Mouse (Mus musculus): ENCODE measurements around the gene Hist1h2ab. TPM values are rescaled to one million over a fixed set of nuclear protein-coding genes. Genes with fewer than 3 reads are reported as not detected.
"Not testable (repeated sequence)": the region's sequence is repeated elsewhere in the genome, so short reads cannot be mapped to it uniquely, and the experiment has no call there.

Gene Hist1h2ab
- polyA plus RNA-seq, 1 experiment from 2014 or later = 63.8 TPM

DNA sequence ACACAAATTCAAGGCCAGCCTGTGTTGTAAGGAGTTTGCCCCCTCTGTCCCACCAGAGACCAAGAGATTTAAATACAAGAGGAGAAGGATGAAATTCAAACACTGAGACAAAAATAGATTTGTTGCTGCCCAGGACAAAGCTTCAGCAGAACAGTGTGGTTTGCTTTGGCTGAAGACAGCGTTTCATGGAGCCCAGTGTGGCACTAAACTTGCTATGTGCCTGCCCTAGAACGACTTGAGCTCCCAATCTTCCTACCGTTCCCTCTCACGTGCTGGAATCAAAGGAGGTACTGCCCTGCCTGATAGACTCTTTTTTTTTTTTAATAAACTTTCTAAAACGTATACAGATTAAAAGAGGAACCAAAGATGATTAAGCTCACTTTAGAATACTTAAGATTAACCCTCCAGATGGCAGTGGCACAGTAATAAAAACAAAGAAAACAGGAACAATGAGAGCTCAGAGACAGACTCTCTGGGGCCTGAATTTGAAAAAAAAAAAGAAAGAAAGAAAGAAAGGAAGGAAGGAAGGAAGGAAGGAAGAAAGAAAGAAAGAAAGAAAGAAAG, 18.0 kb downstream of the Hist1h2ab start:
- ATAC-seq (ENCODE audit: insufficient number of reproducible peaks, low FRiP score, low TSS enrichment, low read depth) = no peak
- no peak overlapping the region for H3K4me3 ChIP-seq (ENCODE audit: low read depth, low read length)
- H3K4me2 ChIP-seq (ENCODE audit: low read depth, severe bottlenecking) = no peak overlapping the region
- H3K27ac ChIP-seq (replicated peaks; ENCODE audit: low read depth, low read length) = no peak overlapping the region
- 62% methylated on average over 5 of the region's 5 CpGs for WGBS
- no peak overlapping the region for H3K9ac ChIP-seq (ENCODE audit: low read length)
- DNase-seq (ENCODE audit: low spot score) = no peak
- no peaks in the 10 kb centered on the region for H3K27me3 ChIP-seq (ENCODE audit: control insufficient read depth, insufficient read depth, low read length)
- peaks cover 6% of the 10 kb centered on the region for H3K4me1 ChIP-seq (ENCODE audit: control insufficient read depth, insufficient read depth, low read length)
- H3K36me3 ChIP-seq (ENCODE audit: control insufficient read depth, insufficient read depth, low read length) = no peaks in the 10 kb centered on the region
- H3K9me3 ChIP-seq (ENCODE audit: control insufficient read depth, low read length) = no peaks in the 10 kb centered on the region

DNA sequence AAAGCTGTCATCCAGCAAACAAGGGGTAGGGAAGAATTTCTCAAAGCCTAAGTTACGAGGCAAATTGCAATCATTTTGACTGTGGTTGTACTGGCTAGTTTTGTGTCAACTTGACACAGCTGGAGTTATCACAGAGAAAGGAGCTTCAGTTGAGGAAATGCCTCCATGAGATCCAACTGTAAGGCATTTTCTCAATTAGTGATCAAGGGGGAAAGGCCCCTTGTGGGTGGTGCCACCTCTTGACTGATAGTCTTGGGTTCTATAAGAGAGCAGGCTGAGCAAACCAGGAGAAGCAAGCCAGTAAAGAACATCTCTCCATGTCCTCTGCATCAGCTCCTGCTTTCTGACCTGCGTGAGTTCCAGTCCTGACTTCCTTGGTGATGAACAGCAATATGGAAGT, 18.7 kb downstream of the Hist1h2ab start, which contains the start of gene Trim38:
TSS of gene Trim38 (plus strand) at position 301 of the 400 bp plus-strand sequence.
- H3K9ac ChIP-seq (ENCODE audit: low read length); H3K27ac ChIP-seq (replicated peaks; ENCODE audit: low read depth, low read length); H3K4me2 ChIP-seq (ENCODE audit: low read depth, severe bottlenecking); DNase-seq (ENCODE audit: low spot score); H3K4me3 ChIP-seq (ENCODE audit: low read depth, low read length); H3K27me3 ChIP-seq (ENCODE audit: control insufficient read depth, insufficient read depth, low read length); H3K9me3 ChIP-seq (ENCODE audit: control insufficient read depth, low read length); H3K4me1 ChIP-seq (ENCODE audit: control insufficient read depth, insufficient read depth, low read length); ATAC-seq (ENCODE audit: insufficient number of reproducible peaks, low FRiP score, low TSS enrichment, low read depth); H3K36me3 ChIP-seq (ENCODE audit: control insufficient read depth, insufficient read depth, low read length): not testable (repeated sequence)
- WGBS = 84% methylated on average over 2 of the region's 2 CpGs

DNA sequence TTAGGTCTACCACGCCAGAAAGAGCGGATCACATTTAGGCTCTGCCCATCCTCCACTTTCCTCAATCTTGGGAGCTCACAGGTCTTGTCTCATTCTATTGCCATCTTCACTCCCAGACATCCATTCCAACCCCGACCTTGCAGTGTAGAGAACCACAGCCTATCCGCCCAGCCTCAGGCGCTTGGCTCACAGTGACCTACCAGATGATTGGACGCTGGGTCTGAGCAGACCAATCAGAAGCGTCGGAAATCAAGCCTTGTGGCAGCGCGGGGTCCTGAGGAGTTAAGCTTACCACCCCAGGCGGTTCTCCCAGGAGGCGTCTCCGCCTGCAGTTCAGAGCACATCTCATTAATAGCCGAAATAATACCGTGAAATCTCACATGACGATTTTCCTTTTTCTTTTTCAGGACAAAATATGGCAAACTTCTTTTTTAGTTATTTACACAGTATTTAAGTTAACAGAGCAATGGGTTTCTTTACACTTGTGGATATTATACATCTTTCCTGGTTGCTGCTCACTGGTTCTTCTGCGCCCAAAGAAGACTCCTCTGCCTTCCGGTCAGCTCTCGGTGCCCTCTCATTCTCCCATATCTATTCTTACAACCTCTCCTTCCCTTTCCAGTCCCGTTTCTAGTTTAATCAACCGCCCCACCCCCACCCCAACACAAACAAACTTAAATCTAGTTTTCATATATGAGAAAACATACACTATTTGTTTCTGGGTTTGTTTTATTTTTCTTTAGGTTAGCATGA, 21.8 kb downstream of the Hist1h2ab start:
- Histone ChIP-seq H3K4me1 (ENCODE audit: control insufficient read depth, insufficient read depth, low read length) (no peaks in the 10 kb centered on the region), H3K9ac (ENCODE audit: low read length) (no peak overlapping the region), H3K27me3 (ENCODE audit: control insufficient read depth, insufficient read depth, low read length) (no peaks in the 10 kb centered on the region), H3K4me2 (ENCODE audit: low read depth, severe bottlenecking) (peak overlapping the region; percentile 24), H3K36me3 (ENCODE audit: control insufficient read depth, insufficient read depth, low read length) (no peaks in the 10 kb centered on the region), H3K4me3 (ENCODE audit: low read depth, low read length) (no peak overlapping the region), H3K9me3 (ENCODE audit: control insufficient read depth, low read length) (no peaks in the 10 kb centered on the region), H3K27ac (replicated peaks; ENCODE audit: low read depth, low read length) (no peak overlapping the region)
- WGBS = 23% methylated on average over 21 of the region's 21 CpGs
- DNase-seq (ENCODE audit: low spot score) (peak; percentile 68), ATAC-seq (ENCODE audit: insufficient number of reproducible peaks, low FRiP score, low TSS enrichment, low read depth) (peak; percentile 91)

DNA sequence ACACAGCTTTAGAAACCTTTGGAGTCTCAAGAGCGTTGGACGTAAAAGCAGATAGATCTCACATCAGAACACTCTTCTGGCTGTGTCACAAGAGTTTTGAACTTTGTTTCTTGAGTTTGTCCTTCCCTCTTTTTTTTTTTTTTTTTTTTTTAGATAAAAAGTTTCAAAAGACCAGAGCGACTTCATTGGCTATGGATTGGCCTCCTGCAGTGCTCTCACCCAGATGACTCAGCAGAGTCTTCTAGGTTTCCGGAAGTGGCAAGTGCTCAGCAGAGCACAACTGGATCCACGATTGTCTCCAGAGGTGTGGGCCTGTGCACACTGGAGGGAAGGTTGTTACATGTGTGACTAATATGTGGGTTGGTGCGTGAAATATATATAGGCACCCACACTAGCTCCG, 27.4 kb downstream of the Hist1h2ab start:
- H3K4me3 ChIP-seq (ENCODE audit: low read depth, low read length) = no peak overlapping the region
- 93% methylated on average over 7 of the region's 7 CpGs for WGBS
- no peak overlapping the region for H3K9ac ChIP-seq (ENCODE audit: low read length)
- H3K27ac ChIP-seq (replicated peaks; ENCODE audit: low read depth, low read length) = no peak overlapping the region
- no peaks in the 10 kb centered on the region for H3K4me1 ChIP-seq (ENCODE audit: control insufficient read depth, insufficient read depth, low read length)
- no peaks in the 10 kb centered on the region for H3K9me3 ChIP-seq (ENCODE audit: control insufficient read depth, low read length)
- DNase-seq (ENCODE audit: low spot score) (no peak), ATAC-seq (ENCODE audit: insufficient number of reproducible peaks, low FRiP score, low TSS enrichment, low read depth) (no peak)
- no peaks in the 10 kb centered on the region for H3K27me3 ChIP-seq (ENCODE audit: control insufficient read depth, insufficient read depth, low read length)
- H3K4me2 ChIP-seq (ENCODE audit: low read depth, severe bottlenecking) = no peak overlapping the region
- no peaks in the 10 kb centered on the region for H3K36me3 ChIP-seq (ENCODE audit: control insufficient read depth, insufficient read depth, low read length)

DNA sequence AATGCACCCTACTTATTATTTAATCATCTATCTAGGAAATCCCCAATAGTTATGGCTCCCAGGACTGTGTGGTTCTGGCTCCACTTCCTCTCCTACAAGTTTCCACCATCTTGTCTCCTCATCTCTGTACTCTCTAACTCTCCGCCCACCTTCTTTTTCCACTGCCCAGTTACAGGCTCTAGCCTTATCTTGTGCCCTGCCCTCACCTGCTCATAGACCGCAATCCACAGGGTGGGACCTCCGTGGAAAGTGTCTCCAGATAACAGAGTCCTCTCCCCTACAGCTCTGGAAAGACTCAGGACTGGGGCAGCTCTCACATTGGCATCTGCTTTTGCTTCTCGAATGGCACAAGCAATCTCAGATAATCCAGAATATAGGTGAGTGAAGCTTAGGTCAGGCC, 28.1 kb downstream of the Hist1h2ab start:
- Histone ChIP-seq H3K27ac (replicated peaks; ENCODE audit: low read depth, low read length) (no peak overlapping the region), H3K4me1 (ENCODE audit: control insufficient read depth, insufficient read depth, low read length) (no peaks in the 10 kb centered on the region), H3K4me3 (ENCODE audit: low read depth, low read length) (no peak overlapping the region), H3K36me3 (ENCODE audit: control insufficient read depth, insufficient read depth, low read length) (no peaks in the 10 kb centered on the region), H3K9ac (ENCODE audit: low read length) (no peak overlapping the region), H3K27me3 (ENCODE audit: control insufficient read depth, insufficient read depth, low read length) (no peaks in the 10 kb centered on the region), H3K9me3 (ENCODE audit: control insufficient read depth, low read length) (no peaks in the 10 kb centered on the region), H3K4me2 (ENCODE audit: low read depth, severe bottlenecking) (no peak overlapping the region)
- ATAC-seq (ENCODE audit: insufficient number of reproducible peaks, low FRiP score, low TSS enrichment, low read depth) (no peak), DNase-seq (ENCODE audit: low spot score) (no peak)
- 76% methylated on average over 4 of the region's 4 CpGs for WGBS

DNA sequence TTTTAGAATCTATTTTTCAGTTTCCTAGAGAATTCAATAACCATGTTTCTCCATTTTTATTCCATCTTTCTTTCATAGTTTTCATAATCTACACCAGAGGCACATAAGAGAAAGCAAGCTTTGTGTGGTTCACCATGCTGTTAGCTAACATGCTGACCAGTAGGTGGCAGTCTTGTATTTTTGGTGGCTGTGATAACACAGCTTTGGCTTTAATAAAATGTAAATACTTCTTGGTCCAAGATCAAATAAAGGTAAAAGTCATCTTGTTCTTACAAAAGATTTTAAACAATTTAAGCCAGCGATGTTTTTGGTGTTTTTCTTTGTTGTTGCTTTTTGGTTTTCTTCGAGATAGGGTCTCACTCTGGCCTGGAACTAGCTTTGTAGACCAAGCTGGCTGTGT, 41.6 kb downstream of the Hist1h2ab start:
- no peak for ATAC-seq (ENCODE audit: insufficient number of reproducible peaks, low FRiP score, low TSS enrichment, low read depth)
- 53% methylated on average over 2 of the region's 2 CpGs for WGBS
- Histone ChIP-seq H3K4me2 (ENCODE audit: low read depth, severe bottlenecking) (no peak overlapping the region), H3K9me3 (ENCODE audit: control insufficient read depth, low read length) (no peaks in the 10 kb centered on the region), H3K4me3 (ENCODE audit: low read depth, low read length) (no peak overlapping the region), H3K27ac (replicated peaks; ENCODE audit: low read depth, low read length) (no peak overlapping the region), H3K9ac (ENCODE audit: low read length) (no peak overlapping the region), H3K4me1 (ENCODE audit: control insufficient read depth, insufficient read depth, low read length) (no peaks in the 10 kb centered on the region), H3K27me3 (ENCODE audit: control insufficient read depth, insufficient read depth, low read length) (no peaks in the 10 kb centered on the region), H3K36me3 (ENCODE audit: control insufficient read depth, insufficient read depth, low read length) (no peaks in the 10 kb centered on the region)
- DNase-seq (ENCODE audit: low spot score) = peak; percentile 57

DNA sequence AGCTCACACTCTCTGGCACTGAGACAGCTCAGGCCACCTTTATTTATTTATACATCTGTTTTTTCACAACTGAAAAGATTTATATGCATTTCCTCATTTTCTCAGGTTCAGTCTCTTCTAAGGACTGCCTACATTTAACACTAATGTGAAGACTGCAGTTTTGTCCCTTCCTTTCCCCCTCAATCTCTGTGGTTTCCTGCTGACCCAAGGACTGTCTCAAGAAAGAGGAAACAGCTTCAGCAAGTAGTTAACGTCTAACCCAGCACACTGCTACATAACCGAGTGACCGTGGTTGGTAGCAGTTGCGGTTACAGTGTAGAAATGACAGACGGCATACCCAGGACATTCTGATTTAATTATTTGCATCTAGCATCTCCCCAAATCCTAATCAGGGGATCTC, 48.5 kb downstream of the Hist1h2ab start:
- H3K27ac ChIP-seq (replicated peaks; ENCODE audit: low read depth, low read length) = no peak overlapping the region
- peaks cover 10% of the 10 kb centered on the region for H3K4me1 ChIP-seq (ENCODE audit: control insufficient read depth, insufficient read depth, low read length)
- H3K4me2 ChIP-seq (ENCODE audit: low read depth, severe bottlenecking) = no peak overlapping the region
- 55% methylated on average over 5 of the region's 5 CpGs for WGBS
- DNase-seq (ENCODE audit: low spot score) = no peak
- ATAC-seq (ENCODE audit: insufficient number of reproducible peaks, low FRiP score, low TSS enrichment, low read depth) = no peak
- no peaks in the 10 kb centered on the region for H3K27me3 ChIP-seq (ENCODE audit: control insufficient read depth, insufficient read depth, low read length)
- H3K36me3 ChIP-seq (ENCODE audit: control insufficient read depth, insufficient read depth, low read length) = no peaks in the 10 kb centered on the region
- H3K9ac ChIP-seq (ENCODE audit: low read length) = no peak overlapping the region
- H3K9me3 ChIP-seq (ENCODE audit: control insufficient read depth, low read length) = no peaks in the 10 kb centered on the region
- H3K4me3 ChIP-seq (ENCODE audit: low read depth, low read length) = no peak overlapping the region

Data from limb, embryonic 11.5 days (tissue).